In genomic region chr9:21276307-21276706, GRCm38 (mm10) we compare ENCODE assay signal across 19 mouse cellular contexts. TPM values are rescaled to one million over a fixed set of nuclear protein-coding genes. Genes with fewer than 3 reads are reported as not detected.
DNase-seq lines count a peak whose midpoint lies in the region; ATAC-seq lines count a peak whose summit lies in the region.
"Had no signal": no experiment of that assay in that cellular context is flagged by ENCODE, and none has a peak within 500 bp of the region (broad histone marks: within the 10 kb centered on the region; RNA-seq: fewer than 3 reads in every experiment).

No protein-coding gene starts in this region.

- H3K9me3 ChIP-seq in embryonic facial prominence, embryonic 14.5 days (ENCODE audit: control insufficient read depth, low read length): no peaks in the 10 kb centered on the region
- H3K9me3 ChIP-seq in embryonic facial prominence, embryonic 10.5 days: no peaks in the 10 kb centered on the region
- H3K9me3 ChIP-seq in intestine, embryonic 16.5 days (ENCODE audit: control insufficient read depth, low read length): no peaks in the 10 kb centered on the region
- H3K9me3 ChIP-seq in intestine, embryonic 15.5 days: no peaks in the 10 kb centered on the region
- H3K9me3 ChIP-seq in midbrain, embryonic 13.5 days: no peaks in the 10 kb centered on the region
- no peaks in the 10 kb centered on the region for H3K9me3 ChIP-seq in midbrain, embryonic 11.5 days (ENCODE audit: control insufficient read depth, low read length)
- H3K9me3 ChIP-seq: embryonic facial prominence, embryonic 13.5 days; heart, embryonic 13.5 days; hindbrain, embryonic 15.5 days had no signal

- no peak overlapping the region for H3K27ac ChIP-seq in embryonic facial prominence, embryonic 14.5 days (replicated peaks; ENCODE audit: low read depth, low read length)
- H3K27ac ChIP-seq in embryonic facial prominence, embryonic 10.5 days (replicated peaks): no peak overlapping the region
- no peak overlapping the region for H3K27ac ChIP-seq in intestine, embryonic 16.5 days (ENCODE audit: low read length)
- no peak overlapping the region for H3K27ac ChIP-seq in intestine, embryonic 15.5 days
- H3K27ac ChIP-seq in midbrain, embryonic 13.5 days: no peak overlapping the region
- H3K27ac ChIP-seq in midbrain, embryonic 11.5 days (ENCODE audit: low read depth, low read length): no peak overlapping the region
- H3K27ac ChIP-seq: embryonic facial prominence, embryonic 13.5 days; heart, embryonic 13.5 days; hindbrain, embryonic 15.5 days had no signal

- no peak overlapping the region for H3K9ac ChIP-seq in embryonic facial prominence, embryonic 14.5 days (ENCODE audit: low read depth, low read length)
- H3K9ac ChIP-seq in intestine, embryonic 16.5 days (ENCODE audit: low read depth, low read length): no peak overlapping the region
- H3K9ac ChIP-seq in intestine, embryonic 15.5 days: no peak overlapping the region
- H3K9ac ChIP-seq in midbrain, embryonic 13.5 days (replicated peaks): no peak overlapping the region
- no peak overlapping the region for H3K9ac ChIP-seq in midbrain, embryonic 11.5 days (ENCODE audit: low read length)
- H3K9ac ChIP-seq: embryonic facial prominence, embryonic 13.5 days; heart, embryonic 13.5 days; hindbrain, embryonic 15.5 days had no signal

- no peak for DNase-seq in embryonic facial prominence, embryonic 14.5 days (ENCODE audit: low spot score)
- no peak for DNase-seq in embryonic facial prominence, embryonic 10.5 days (ENCODE audit: low spot score)
- no peak for DNase-seq in midbrain, embryonic 11.5 days (ENCODE audit: low spot score, missing footprints)
- DNase-seq in retina, embryonic 14.5 days (ENCODE audit: low spot score): no peak
- DNase-seq: adrenal gland, adult 2 months; cerebellum, adult 11-12 months; cerebellum, adult 9-10 months; cerebellum, postnatal 25 days; gastrocnemius, postnatal 14 days; heart, postnatal 36 days had no signal

- H3K36me3 ChIP-seq in embryonic facial prominence, embryonic 14.5 days (ENCODE audit: control insufficient read depth, insufficient read depth, low read length): peaks cover 98% of the 10 kb centered on the region
- peaks cover 100% of the 10 kb centered on the region for H3K36me3 ChIP-seq in embryonic facial prominence, embryonic 10.5 days (replicated peaks)
- H3K36me3 ChIP-seq in intestine, embryonic 16.5 days (ENCODE audit: control insufficient read depth, insufficient read depth, low read length): peaks cover 57% of the 10 kb centered on the region
- H3K36me3 ChIP-seq in intestine, embryonic 15.5 days: peaks cover 76% of the 10 kb centered on the region
- H3K36me3 ChIP-seq in midbrain, embryonic 13.5 days: peaks cover 97% of the 10 kb centered on the region
- peaks cover 42% of the 10 kb centered on the region for H3K36me3 ChIP-seq in midbrain, embryonic 11.5 days (ENCODE audit: control insufficient read depth, insufficient read depth, low read length)

- no peaks in the 10 kb centered on the region for H3K4me1 ChIP-seq in embryonic facial prominence, embryonic 14.5 days (ENCODE audit: control insufficient read depth, insufficient read depth, low read length)
- no peaks in the 10 kb centered on the region for H3K4me1 ChIP-seq in embryonic facial prominence, embryonic 10.5 days
- H3K4me1 ChIP-seq in intestine, embryonic 16.5 days (ENCODE audit: control insufficient read depth, insufficient read depth, low read length): no peaks in the 10 kb centered on the region
- no peaks in the 10 kb centered on the region for H3K4me1 ChIP-seq in intestine, embryonic 15.5 days (replicated peaks)
- H3K4me1 ChIP-seq in midbrain, embryonic 13.5 days (replicated peaks): no peaks in the 10 kb centered on the region
- no peaks in the 10 kb centered on the region for H3K4me1 ChIP-seq in midbrain, embryonic 11.5 days (ENCODE audit: control insufficient read depth, insufficient read depth, low read length)
- H3K4me1 ChIP-seq: embryonic facial prominence, embryonic 13.5 days; hindbrain, embryonic 15.5 days had no signal

- WGBS in embryonic facial prominence, embryonic 14.5 days: 89% methylated on average over 8 of the region's 8 CpGs
- 90% methylated on average over 8 of the region's 8 CpGs for WGBS in embryonic facial prominence, embryonic 10.5 days
- 89% methylated on average over 8 of the region's 8 CpGs for WGBS in intestine, embryonic 16.5 days
- WGBS in intestine, embryonic 15.5 days: 86% methylated on average over 8 of the region's 8 CpGs
- WGBS in midbrain, embryonic 13.5 days: 89% methylated on average over 8 of the region's 8 CpGs
- WGBS in midbrain, embryonic 11.5 days: 92% methylated on average over 8 of the region's 8 CpGs

- no peak overlapping the region for H3K4me2 ChIP-seq in embryonic facial prominence, embryonic 14.5 days (ENCODE audit: low read depth, low read length)
- H3K4me2 ChIP-seq in intestine, embryonic 16.5 days (ENCODE audit: low read depth, low read length): no peak overlapping the region
- H3K4me2 ChIP-seq in intestine, embryonic 15.5 days (replicated peaks): no peak overlapping the region
- no peak overlapping the region for H3K4me2 ChIP-seq in midbrain, embryonic 13.5 days (replicated peaks)
- H3K4me2 ChIP-seq in midbrain, embryonic 11.5 days: no peak overlapping the region
- H3K4me2 ChIP-seq: embryonic facial prominence, embryonic 13.5 days; heart, embryonic 13.5 days; hindbrain, embryonic 15.5 days had no signal

- no peak overlapping the region for H3K4me3 ChIP-seq in embryonic facial prominence, embryonic 14.5 days (ENCODE audit: low read depth, low read length)
- H3K4me3 ChIP-seq in embryonic facial prominence, embryonic 10.5 days: no peak overlapping the region
- no peak overlapping the region for H3K4me3 ChIP-seq in intestine, embryonic 16.5 days (ENCODE audit: low read length)
- no peak overlapping the region for H3K4me3 ChIP-seq in intestine, embryonic 15.5 days (replicated peaks)
- no peak overlapping the region for H3K4me3 ChIP-seq in midbrain, embryonic 13.5 days (replicated peaks)
- no peak overlapping the region for H3K4me3 ChIP-seq in midbrain, embryonic 11.5 days (ENCODE audit: low read depth, low read length)
- H3K4me3 ChIP-seq: embryonic facial prominence, embryonic 13.5 days; heart, embryonic 13.5 days; hindbrain, embryonic 15.5 days had no signal

- ATAC-seq in embryonic facial prominence, embryonic 14.5 days (ENCODE audit: low read depth): 0 out of 2 replicates have a peak, but pooled peaks have one; percentile 10
- ATAC-seq in intestine, embryonic 16.5 days: 0 out of 2 replicates have a peak, but pooled peaks have one; percentile 22
- ATAC-seq in intestine, embryonic 15.5 days: no peak
- ATAC-seq in midbrain, embryonic 13.5 days: 0 out of 2 replicates have a peak, but pooled peaks have one; percentile 22
- ATAC-seq in midbrain, embryonic 11.5 days (ENCODE audit: low FRiP score): no peak
- ATAC-seq: forebrain, embryonic 16.5 days had no signal

- no peaks in the 10 kb centered on the region for H3K27me3 ChIP-seq in embryonic facial prominence, embryonic 14.5 days (replicated peaks; ENCODE audit: control insufficient read depth, insufficient read depth, low read length)
- no peaks in the 10 kb centered on the region for H3K27me3 ChIP-seq in embryonic facial prominence, embryonic 10.5 days (replicated peaks; ENCODE audit: low read depth, poor library complexity, severe bottlenecking)
- no peaks in the 10 kb centered on the region for H3K27me3 ChIP-seq in intestine, embryonic 16.5 days (replicated peaks; ENCODE audit: control insufficient read depth, insufficient read depth, low read length)
- no peaks in the 10 kb centered on the region for H3K27me3 ChIP-seq in intestine, embryonic 15.5 days (replicated peaks)
- H3K27me3 ChIP-seq in midbrain, embryonic 13.5 days: no peaks in the 10 kb centered on the region
- H3K27me3 ChIP-seq in midbrain, embryonic 11.5 days (ENCODE audit: control insufficient read depth, insufficient read depth, low read length): no peaks in the 10 kb centered on the region
- H3K27me3 ChIP-seq: embryonic facial prominence, embryonic 13.5 days; heart, embryonic 13.5 days; hindbrain, embryonic 15.5 days had no signal

RNA-seq across cellular contexts. Expression of gene Atg4d, which starts 11.2 kb away (rescaled TPM):
- polyA plus RNA-seq in embryonic facial prominence, embryonic 14.5 days (2014; fragmentation: Nextera tagmentation; extraction: Ambion mirVana): 26.3 and 35.5 TPM in 2 replicates
- 37.8 and 41.3 TPM in 2 replicates for polyA plus RNA-seq in embryonic facial prominence, embryonic 10.5 days (2016; fragmentation: Nextera tagmentation; extraction: Ambion mirVana)
- 62.1 and 62.3 TPM in 2 replicates for polyA plus RNA-seq in intestine, embryonic 16.5 days (2015; fragmentation: Nextera tagmentation; extraction: Ambion mirVana)
- 50.0 and 55.1 TPM in 2 replicates for polyA plus RNA-seq in intestine, embryonic 15.5 days (2015; fragmentation: Nextera tagmentation; extraction: Ambion mirVana)
- polyA plus RNA-seq in midbrain, embryonic 13.5 days (2015; fragmentation: Nextera tagmentation; extraction: Ambion mirVana): 55.3 and 57.8 TPM in 2 replicates
- polyA plus RNA-seq in midbrain, embryonic 11.5 days (2014; fragmentation: Nextera tagmentation; extraction: Ambion mirVana): 37.2 and 45.8 TPM in 2 replicates

RNA-seq across cellular contexts. Expression of gene Kri1, which starts 11.5 kb away (rescaled TPM):
- 11.0 and 14.4 TPM in 2 replicates for polyA plus RNA-seq in embryonic facial prominence, embryonic 14.5 days (2014; fragmentation: Nextera tagmentation; extraction: Ambion mirVana)
- polyA plus RNA-seq in embryonic facial prominence, embryonic 10.5 days (2016; fragmentation: Nextera tagmentation; extraction: Ambion mirVana): 16.2 and 18.0 TPM in 2 replicates
- polyA plus RNA-seq in intestine, embryonic 16.5 days (2015; fragmentation: Nextera tagmentation; extraction: Ambion mirVana): 12.3 and 13.2 TPM in 2 replicates
- polyA plus RNA-seq in intestine, embryonic 15.5 days (2015; fragmentation: Nextera tagmentation; extraction: Ambion mirVana): 11.1 and 15.4 TPM in 2 replicates
- 20.3 and 21.6 TPM in 2 replicates for polyA plus RNA-seq in midbrain, embryonic 13.5 days (2015; fragmentation: Nextera tagmentation; extraction: Ambion mirVana)
- polyA plus RNA-seq in midbrain, embryonic 11.5 days (2014; fragmentation: Nextera tagmentation; extraction: Ambion mirVana): 13.2 and 16.3 TPM in 2 replicates

RNA-seq across cellular contexts. Expression of gene Cdkn2d, which starts 14.9 kb away (rescaled TPM):
- 57.2 and 57.7 TPM in 2 replicates for polyA plus RNA-seq in embryonic facial prominence, embryonic 14.5 days (2014; fragmentation: Nextera tagmentation; extraction: Ambion mirVana)
- polyA plus RNA-seq in embryonic facial prominence, embryonic 10.5 days (2016; fragmentation: Nextera tagmentation; extraction: Ambion mirVana): 40.9 and 45.1 TPM in 2 replicates
- polyA plus RNA-seq in intestine, embryonic 16.5 days (2015; fragmentation: Nextera tagmentation; extraction: Ambion mirVana): 40.2 and 42.5 TPM in 2 replicates
- polyA plus RNA-seq in intestine, embryonic 15.5 days (2015; fragmentation: Nextera tagmentation; extraction: Ambion mirVana): 38.4 and 42.1 TPM in 2 replicates
- polyA plus RNA-seq in midbrain, embryonic 13.5 days (2015; fragmentation: Nextera tagmentation; extraction: Ambion mirVana): 79.6 and 81.3 TPM in 2 replicates
- 70.6 and 71.9 TPM in 2 replicates for polyA plus RNA-seq in midbrain, embryonic 11.5 days (2014; fragmentation: Nextera tagmentation; extraction: Ambion mirVana)

RNA-seq across cellular contexts. Expression of gene S1pr5, which starts 28.1 kb away (rescaled TPM):
- polyA plus RNA-seq in embryonic facial prominence, embryonic 14.5 days (2014; fragmentation: Nextera tagmentation; extraction: Ambion mirVana): 0.96 and 1.3 TPM in 2 replicates
- 0.22 TPM in 1 of 2 replicates, not detected in the other for polyA plus RNA-seq in embryonic facial prominence, embryonic 10.5 days (2016; fragmentation: Nextera tagmentation; extraction: Ambion mirVana)
- polyA plus RNA-seq in intestine, embryonic 16.5 days (2015; fragmentation: Nextera tagmentation; extraction: Ambion mirVana): 0.06 TPM in 1 of 2 replicates, not detected in the other
- polyA plus RNA-seq in intestine, embryonic 15.5 days (2015; fragmentation: Nextera tagmentation; extraction: Ambion mirVana): not detected in 2 replicates
- polyA plus RNA-seq in midbrain, embryonic 13.5 days (2015; fragmentation: Nextera tagmentation; extraction: Ambion mirVana): 1.1 and 1.6 TPM in 2 replicates
- polyA plus RNA-seq in midbrain, embryonic 11.5 days (2014; fragmentation: Nextera tagmentation; extraction: Ambion mirVana): 0.19 and 0.21 TPM in 2 replicates

RNA-seq across cellular contexts. Expression of gene Ap1m2, which starts 35.8 kb away (rescaled TPM):
- 20.8 and 22.7 TPM in 2 replicates for polyA plus RNA-seq in embryonic facial prominence, embryonic 14.5 days (2014; fragmentation: Nextera tagmentation; extraction: Ambion mirVana)
- 16.8 and 18.6 TPM in 2 replicates for polyA plus RNA-seq in embryonic facial prominence, embryonic 10.5 days (2016; fragmentation: Nextera tagmentation; extraction: Ambion mirVana)
- 158 and 172 TPM in 2 replicates for polyA plus RNA-seq in intestine, embryonic 16.5 days (2015; fragmentation: Nextera tagmentation; extraction: Ambion mirVana)
- polyA plus RNA-seq in intestine, embryonic 15.5 days (2015; fragmentation: Nextera tagmentation; extraction: Ambion mirVana): 106 and 115 TPM in 2 replicates
- 0.23 and 0.34 TPM in 2 replicates for polyA plus RNA-seq in midbrain, embryonic 13.5 days (2015; fragmentation: Nextera tagmentation; extraction: Ambion mirVana)
- 0.36 and 0.68 TPM in 2 replicates for polyA plus RNA-seq in midbrain, embryonic 11.5 days (2014; fragmentation: Nextera tagmentation; extraction: Ambion mirVana)
- polyA plus RNA-seq: adrenal gland, adult 2 months; C2C12; heart, postnatal 0 days had no signal

Comparison
In these comparisons a context has a peak if more than half of its experiments do, and no peak if none do; other contexts are left out.
1. ATAC-seq: peak in embryonic facial prominence, embryonic 14.5 days (single experiment), intestine, embryonic 16.5 days (single experiment) and midbrain, embryonic 13.5 days (single experiment); none in intestine, embryonic 15.5 days (single experiment) and midbrain, embryonic 11.5 days (single experiment).